Mouse (Mus musculus): Measurements from ENCODE around the gene Itga2. TPM values are rescaled to one million over a fixed set of nuclear protein-coding genes. Genes with fewer than 3 reads are reported as not detected.

Itga2 gene
- polyA plus RNA-seq, 1 experiment from 2014 or later = 1.9 TPM

Other genes starting within 250 kb of the Itga2 start
- gene Mocs2, start 113.9 kb downstream of the Itga2 start, polyA plus RNA-seq (2015; fragmentation: Nextera tagmentation; extraction: Ambion mirVana) = 65.5 and 69.3 TPM in 2 replicates
- 6.5 and 6.9 TPM in 2 replicates for gene Pelo, start 158.1 kb upstream of the Itga2 start, polyA plus RNA-seq (2015; fragmentation: Nextera tagmentation; extraction: Ambion mirVana)
- gene Gm49395, start 169.8 kb upstream of the Itga2 start, polyA plus RNA-seq (2015; fragmentation: Nextera tagmentation; extraction: Ambion mirVana) = 7.6 and 8.4 TPM in 2 replicates
- 26.3 and 29.2 TPM in 2 replicates for gene Itga1, start 169.9 kb upstream of the Itga2 start, polyA plus RNA-seq (2015; fragmentation: Nextera tagmentation; extraction: Ambion mirVana)

All from heart, embryonic 16.5 days (tissue).